Mouse (Mus musculus) embryo, embryonic 10.5 days (tissue): Measurements from ENCODE around the gene Adamts1.
A peak's percentile ranks its signal among the peaks of the same experiment; 100 is the strongest.

Source experiments
- DNase-seq: peaks from one replicate; pipeline ENCODE4 v3.0.0-alpha.2; 2015; ENCODE audit warnings: low spot score

The Adamts1 gene

GRCm38 (mm10) chr16:85802954-85803353, at the start of gene Adamts1:
Gene Adamts1, minus strand, starts transcription at chr16:85803113.
- peak; percentile 94 for DNase-seq

GRCm38 (mm10) chr16:85827066-85827465, 24.2 kb upstream of the Adamts1 start:
- no peak for DNase-seq

- DNase-seq = no peak
These were observed 19.5 kb upstream of the Adamts1 start for GRCm38 (mm10) chr16:85822330-85822916.

DNA sequence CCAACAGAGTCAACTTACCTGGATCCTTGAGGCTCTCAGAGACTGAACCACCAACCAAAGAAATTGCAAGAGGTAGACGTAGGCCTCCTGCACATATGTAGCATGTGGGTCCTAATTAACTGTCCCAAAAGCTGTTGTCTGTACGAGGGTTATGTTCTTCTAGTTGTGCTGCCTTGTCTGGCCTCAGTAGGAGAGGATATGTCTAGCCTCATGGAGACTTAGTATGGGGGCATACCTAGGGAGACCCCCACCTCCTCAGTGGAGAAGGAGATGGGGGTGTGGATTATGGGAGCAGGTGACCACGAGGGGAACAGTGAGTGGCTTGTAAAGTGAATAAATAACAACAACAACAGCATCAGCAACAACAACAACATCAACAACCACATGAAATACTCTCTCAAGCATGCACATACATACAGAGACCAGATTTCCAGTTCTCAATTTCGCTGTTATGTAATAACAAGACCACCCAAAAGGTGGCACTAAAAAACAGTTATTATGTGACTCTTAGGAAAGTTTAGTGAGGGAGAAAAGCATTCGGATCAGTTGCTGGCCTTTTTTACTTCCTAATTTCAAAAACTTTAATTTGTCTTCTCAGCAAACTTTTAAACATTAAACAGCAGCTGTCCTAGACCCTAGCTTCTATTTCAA, 17.0 kb upstream of the Adamts1 start:
- peak; percentile 74 for DNase-seq

- no peak for DNase-seq
These were observed 11.2 kb upstream of the Adamts1 start for GRCm38 (mm10) chr16:85814116-85814515.

DNA sequence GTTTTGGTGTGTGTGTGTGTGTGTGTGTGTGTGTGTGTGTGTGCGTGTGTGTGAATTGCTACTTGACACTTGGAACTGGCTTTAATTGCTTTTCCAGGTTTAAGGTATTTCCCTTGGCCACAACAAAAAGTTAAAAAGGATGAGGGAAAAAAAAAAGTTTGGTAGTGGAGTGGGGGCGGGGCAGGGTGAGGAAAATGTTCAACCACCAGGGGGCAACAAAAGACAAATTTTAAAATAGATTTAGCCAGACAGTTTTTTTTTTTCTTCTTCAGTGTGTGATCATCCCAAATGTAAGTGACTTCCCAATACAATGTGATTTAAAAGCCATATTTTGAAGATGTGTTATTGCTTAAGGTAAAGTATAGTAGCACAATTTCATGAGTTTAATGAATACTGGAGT, 4.7 kb upstream of the Adamts1 start:
- DNase-seq = peak; percentile 77

DNA sequence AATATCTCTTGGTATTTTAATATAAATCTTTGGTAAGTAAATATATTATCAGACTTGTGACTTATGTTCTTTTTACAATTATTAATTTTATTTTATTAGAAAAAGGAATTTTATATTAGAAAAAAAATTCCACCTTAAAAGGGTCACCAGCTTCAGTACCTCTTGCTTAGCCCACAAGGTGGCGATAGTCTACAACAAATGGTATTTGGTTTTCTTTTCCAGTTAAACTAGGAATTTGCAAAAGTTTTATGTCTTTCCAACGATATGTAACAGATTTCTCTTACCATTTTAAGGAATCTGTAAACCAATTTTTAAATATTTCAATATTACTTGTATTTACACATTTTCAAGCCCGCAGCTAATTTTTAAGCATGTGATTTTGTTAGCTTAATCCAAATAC, 4.2 kb upstream of the Adamts1 start:
- peak; percentile 86 for DNase-seq

DNA sequence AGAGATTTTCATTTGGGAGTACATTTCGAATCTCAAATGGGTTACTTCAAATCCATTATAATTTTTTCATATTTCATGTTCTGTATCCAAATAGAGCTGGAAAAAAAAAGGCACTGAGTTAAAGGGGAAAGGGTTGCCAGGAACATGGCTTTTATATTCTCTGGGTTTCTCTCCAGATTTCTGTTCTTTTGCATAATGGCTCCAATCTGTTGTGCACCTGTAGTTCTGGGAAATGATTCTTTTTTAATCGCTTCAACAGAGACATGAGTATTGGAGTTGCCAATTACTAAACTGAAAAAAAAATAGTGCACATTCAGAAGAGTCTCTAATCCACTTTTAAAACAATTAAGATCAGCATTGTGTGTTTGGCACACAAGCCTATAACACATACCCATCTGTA, 2.7 kb upstream of the Adamts1 start:
- no peak for DNase-seq

DNA sequence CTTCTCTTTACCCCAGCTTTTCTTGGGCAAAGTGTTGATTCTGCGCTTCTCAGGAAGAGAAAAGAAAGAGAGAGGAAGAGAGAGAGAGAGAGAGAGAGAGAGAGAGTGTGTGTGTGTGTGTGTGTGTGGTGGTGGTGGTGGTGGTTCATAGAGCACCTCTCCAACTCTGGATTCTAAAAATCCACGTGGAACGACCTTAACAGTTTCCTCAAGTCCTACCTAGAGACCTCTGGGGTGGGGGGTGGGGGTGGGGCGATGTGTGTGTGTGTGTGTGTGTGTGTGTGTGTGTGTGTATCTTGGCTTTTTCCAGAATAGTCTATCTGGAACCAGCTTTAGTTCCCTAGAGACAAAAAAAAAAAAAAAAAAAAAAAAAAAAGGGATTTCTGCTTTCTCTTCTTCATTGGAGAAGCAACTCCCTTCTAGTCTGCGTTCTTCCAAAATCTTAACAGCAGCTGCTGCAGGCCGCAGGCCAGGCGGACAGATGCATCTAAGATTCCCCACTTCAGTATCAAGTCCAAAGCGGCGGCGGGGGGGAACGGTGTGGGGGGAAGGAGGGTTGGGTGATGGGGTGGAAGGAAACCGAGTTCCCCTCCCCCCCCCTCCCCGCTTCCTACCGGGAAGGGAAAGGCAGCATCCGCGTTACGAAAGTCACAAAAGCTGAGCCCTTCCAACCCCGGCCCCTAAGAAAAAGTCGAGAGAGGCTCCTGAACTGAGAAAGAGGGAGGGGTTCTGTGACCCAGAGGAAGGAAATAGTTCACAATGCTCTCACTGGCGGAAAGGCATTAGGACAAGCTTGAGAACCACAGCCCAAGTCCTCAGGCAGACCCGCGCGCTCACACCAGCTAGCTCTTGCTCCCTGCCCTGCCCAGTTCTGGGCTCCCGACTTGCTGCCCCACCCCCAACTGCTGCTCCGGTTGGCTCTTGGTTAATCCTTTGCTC, 969 bp upstream of the Adamts1 start:
- peak; percentile 88 for DNase-seq

- peak; percentile 57 for DNase-seq
These were observed 722 bp downstream of the Adamts1 start for GRCm38 (mm10) chr16:85801971-85802811.

DNA sequence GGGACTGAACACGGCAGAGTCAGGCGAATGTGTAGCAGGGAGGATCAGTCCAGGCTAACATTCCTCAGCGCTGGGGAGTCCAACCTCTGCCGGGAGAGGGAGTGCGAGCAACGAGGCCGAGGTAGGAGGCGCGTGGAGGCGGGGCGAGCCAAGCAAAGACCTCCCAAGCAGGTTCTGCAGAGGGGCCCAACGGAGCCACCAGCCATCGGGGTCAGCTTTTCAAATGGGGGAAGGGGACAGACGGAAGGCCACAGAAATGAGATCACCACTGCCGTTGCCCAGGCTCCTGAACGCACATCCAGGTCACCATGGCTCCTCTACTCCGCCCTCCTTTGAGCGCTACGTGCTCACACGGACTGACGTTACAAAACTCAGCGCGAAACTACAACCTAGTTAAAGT, 1.7 kb downstream of the Adamts1 start:
- peak; percentile 90 for DNase-seq

DNA sequence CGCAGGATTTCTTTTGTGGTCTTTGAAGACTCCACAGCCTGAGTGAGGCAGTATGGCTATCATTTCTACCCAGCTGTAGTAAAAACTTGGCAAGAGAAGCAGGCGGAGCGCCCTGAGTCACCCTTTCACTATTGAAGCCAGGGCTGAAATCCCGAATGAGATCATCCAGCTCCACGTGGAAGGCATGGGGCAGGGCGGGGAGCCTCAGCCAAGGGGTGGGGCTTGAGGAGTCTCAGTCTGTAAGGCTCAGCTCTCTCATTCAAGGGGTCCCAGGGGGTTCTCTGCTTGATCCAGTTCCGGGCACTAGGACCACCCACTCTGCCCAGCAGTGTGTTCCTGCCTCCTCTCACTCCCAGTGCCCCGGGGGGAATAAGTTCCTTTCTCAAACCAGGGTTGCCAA, 2.2 kb downstream of the Adamts1 start:
- peak; percentile 93 for DNase-seq

DNA sequence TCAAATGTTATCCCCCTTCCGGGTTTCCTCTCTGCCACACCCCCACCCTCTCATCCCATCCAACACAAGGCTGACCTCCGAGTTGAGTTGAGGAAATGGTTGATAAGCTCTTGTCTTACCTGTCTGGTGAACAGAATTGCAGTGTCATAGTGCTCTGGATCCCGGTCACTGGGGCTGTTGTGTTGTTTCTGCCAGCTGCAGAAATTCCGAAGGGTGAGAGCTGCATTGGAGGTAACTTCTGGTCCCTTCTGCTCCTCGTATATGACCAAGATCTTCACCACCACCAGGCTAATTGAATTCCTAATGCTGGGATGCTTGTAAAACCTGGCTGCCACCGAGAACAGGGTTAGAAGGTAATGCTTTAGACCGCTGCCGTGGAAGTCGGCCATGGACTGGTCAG, 2.9 kb downstream of the Adamts1 start:
- DNase-seq = no peak

DNA sequence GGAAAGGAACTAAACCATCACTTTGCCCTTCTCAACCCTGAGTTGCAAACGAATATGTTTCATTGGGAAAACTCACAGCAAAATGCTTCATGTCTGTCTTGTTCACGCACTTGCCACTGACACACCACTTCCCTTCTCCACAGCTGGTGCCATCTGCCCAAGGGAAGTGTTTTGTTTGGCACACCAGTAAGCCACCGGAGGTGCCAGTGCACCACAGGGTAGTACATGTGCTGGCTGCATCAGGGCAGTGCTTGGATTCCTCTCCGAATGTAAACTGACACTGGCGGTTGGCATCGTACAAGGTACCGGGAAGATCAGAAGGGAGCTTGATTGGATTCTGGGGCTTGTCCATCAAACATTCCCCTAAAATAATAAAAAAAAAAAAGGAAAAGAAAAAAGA, 4.6 kb downstream of the Adamts1 start:
- DNase-seq = no peak

DNA sequence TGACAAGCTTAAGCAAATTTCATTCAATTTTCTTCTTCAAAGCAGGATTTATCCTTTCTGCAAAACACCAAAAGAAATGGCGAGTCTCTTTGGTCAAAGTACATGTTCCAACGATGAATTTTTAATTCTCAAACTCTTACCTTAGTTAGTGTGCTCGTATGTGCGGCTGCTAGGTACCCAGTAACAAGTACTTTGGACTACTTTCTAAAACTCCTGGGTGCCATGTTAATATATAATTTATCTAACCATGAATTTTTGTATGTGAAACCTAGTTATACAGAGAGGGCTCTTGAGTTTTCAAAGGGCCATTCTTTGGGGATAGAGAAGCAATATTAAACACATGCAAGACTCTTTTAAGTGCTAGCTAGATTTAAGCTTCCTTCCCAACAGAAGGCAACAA, 5.8 kb downstream of the Adamts1 start:
- DNase-seq = no peak

DNA sequence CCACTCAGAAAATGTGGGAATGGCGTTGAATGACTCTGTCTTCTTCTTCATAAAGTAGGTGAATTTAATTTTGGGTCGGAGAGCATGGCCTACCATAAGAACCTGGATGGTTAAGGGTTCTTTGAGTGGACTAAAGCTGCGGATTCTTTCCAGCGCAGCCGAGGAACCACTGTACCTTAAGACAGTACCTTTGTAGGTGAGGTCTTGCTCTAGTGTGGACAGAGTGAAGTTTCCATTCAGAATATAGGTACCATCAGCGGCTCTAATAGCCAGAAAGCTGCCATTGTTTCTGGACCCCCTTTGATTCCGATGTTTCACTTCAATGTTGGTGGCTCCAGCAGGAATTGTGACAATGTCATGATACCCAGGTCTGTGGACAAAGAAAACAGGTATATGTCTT, 7.2 kb downstream of the Adamts1 start:
- DNase-seq = no peak

GRCm38 (mm10) chr16:85793166-85793830, 9.6 kb downstream of the Adamts1 start:
- no peak for DNase-seq

DNA sequence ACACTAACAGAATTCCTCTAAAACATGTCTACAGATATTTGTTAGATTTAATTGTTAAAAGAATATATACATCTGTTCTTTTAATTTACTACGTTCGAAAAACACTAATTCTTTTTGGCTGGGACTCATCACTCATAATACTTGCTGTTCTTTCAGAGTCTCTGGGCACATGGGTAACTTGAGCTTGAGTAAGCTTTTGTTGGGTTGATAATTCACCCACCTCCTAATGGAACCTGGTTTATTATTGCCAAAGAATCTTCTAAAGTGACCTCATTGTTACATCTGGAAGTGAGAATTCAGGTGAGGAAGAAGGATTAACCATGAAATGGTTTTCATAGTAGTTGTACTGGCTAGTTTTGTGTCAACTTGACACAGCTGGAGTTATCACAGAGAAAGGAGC, 21.8 kb downstream of the Adamts1 start:
- DNase-seq = no peak

- DNase-seq = peak; percentile 38
These were observed 23.1 kb downstream of the Adamts1 start for GRCm38 (mm10) chr16:85779775-85780174.

- no peak for DNase-seq
These were observed 30.6 kb downstream of the Adamts1 start for GRCm38 (mm10) chr16:85772272-85772671.

DNA sequence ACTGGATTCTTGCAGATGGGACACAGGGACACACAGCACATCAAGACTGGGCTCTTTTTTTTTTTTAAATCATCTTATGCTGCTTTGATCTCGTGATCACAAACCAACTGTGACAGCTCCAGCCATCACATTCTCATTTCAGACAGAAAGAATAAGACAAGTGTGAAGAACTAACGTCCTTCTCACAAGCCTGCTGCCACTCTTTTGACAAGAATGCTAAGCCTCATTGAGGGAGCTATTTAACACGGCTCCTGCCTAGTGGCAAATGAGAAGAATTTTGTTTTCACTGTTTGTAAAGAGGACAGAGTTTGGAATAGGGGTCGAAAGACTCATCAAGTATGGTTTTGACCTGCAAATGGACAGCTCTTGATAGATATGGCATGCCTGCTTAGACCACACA, 35.6 kb downstream of the Adamts1 start:
- no peak for DNase-seq

GRCm38 (mm10) chr16:85765697-85766096, 37.2 kb downstream of the Adamts1 start:
- peak; percentile 40 for DNase-seq
